8 mouse cellular contexts compared by ENCODE assay signal in genomic region chr13:13415120-13416006, GRCm38 (mm10). TPM values are rescaled to one million over a fixed set of nuclear protein-coding genes. Genes with fewer than 3 reads are reported as not detected.
DNase-seq lines count a peak whose midpoint lies in the region; ATAC-seq and TF ChIP-seq lines count a peak whose summit lies in the region.
"Not testable (repeated sequence)": the region's sequence is repeated elsewhere in the genome, so short reads cannot be mapped to it uniquely, and the experiment has no call there.

No protein-coding gene starts in this region.

- H3K4me2 ChIP-seq in embryonic facial prominence, embryonic 15.5 days (replicated peaks), result peak overlapping the region; percentile 24; the same call in 1 of the 2 replicates
- H3K4me2 ChIP-seq in heart, embryonic 16.5 days (ENCODE audit: low read depth, low read length), result peak overlapping the region; percentile 54
- H3K4me2 ChIP-seq in kidney, embryonic 15.5 days, result peak overlapping the region; percentile 37
- not testable (repeated sequence) for H3K4me2 ChIP-seq in limb, embryonic 11.5 days (ENCODE audit: low read depth, severe bottlenecking)

- H3K9ac ChIP-seq in embryonic facial prominence, embryonic 15.5 days; heart, embryonic 16.5 days (ENCODE audit: low read length); kidney, embryonic 15.5 days; limb, embryonic 11.5 days (ENCODE audit: low read length): not testable (repeated sequence)

- not testable (repeated sequence) for H3K9me3 ChIP-seq in embryonic facial prominence, embryonic 15.5 days (replicated peaks); heart, embryonic 16.5 days (replicated peaks; ENCODE audit: control insufficient read depth, low read length); kidney, embryonic 15.5 days (replicated peaks); limb, embryonic 11.5 days (ENCODE audit: control insufficient read depth, low read length)

- TF ChIP-seq POLR2A in brain, embryonic 14.5 days (IDR thresholded peaks at IDR 0.05; ENCODE audit: borderline replicate concordance, extremely low read depth, insufficient read depth, insufficient read length, poor library complexity, severe bottlenecking), result not testable (repeated sequence)

- not testable (repeated sequence) for H3K36me3 ChIP-seq in embryonic facial prominence, embryonic 15.5 days; heart, embryonic 16.5 days (ENCODE audit: control insufficient read depth, insufficient read depth); kidney, embryonic 15.5 days; limb, embryonic 11.5 days (ENCODE audit: control insufficient read depth, insufficient read depth, low read length)

- peak; percentile 45; the same call in 1 of the 2 replicates for TF ChIP-seq CTCF in brain, embryonic 14.5 days (IDR thresholded peaks at IDR 0.05; ENCODE audit: borderline replicate concordance, extremely low read depth, insufficient read depth, insufficient read length)

- DNase-seq in B cell, adult 2 months, result peak; percentile 74 to 75
- DNase-seq in brain, embryonic 14.5 days (ENCODE audit: low read depth), result peak; percentile 66
- peak; percentile 69 for DNase-seq in limb, embryonic 11.5 days (ENCODE audit: low spot score)
- DNase-seq in mesoderm, embryonic 11.5 days (ENCODE audit: low read depth, low spot score), result peak; percentile 53
- DNase-seq in right cerebral cortex, postnatal 25 days, result peak; percentile 49

- not testable (repeated sequence) for H3K4me3 ChIP-seq in embryonic facial prominence, embryonic 15.5 days (replicated peaks); limb, embryonic 11.5 days (ENCODE audit: low read depth, low read length)
- 0 out of 2 replicates have a peak overlapping the region, but pooled peaks have one; percentile 22 for H3K4me3 ChIP-seq in heart, embryonic 16.5 days (ENCODE audit: low read length)
- 0 out of 2 replicates have a peak overlapping the region, but pooled peaks have one; percentile 12 for H3K4me3 ChIP-seq in kidney, embryonic 15.5 days (replicated peaks)

- ATAC-seq in embryonic facial prominence, embryonic 15.5 days (ENCODE audit: insufficient number of reproducible peaks, low FRiP score, low TSS enrichment, low read depth); heart, embryonic 16.5 days (replicated peaks; ENCODE audit: extremely low read depth, insufficient read depth, low FRiP score): not testable (repeated sequence)
- ATAC-seq in kidney, embryonic 15.5 days (replicated peaks; ENCODE audit: low FRiP score), result peak; percentile 79
- ATAC-seq in limb, embryonic 11.5 days (ENCODE audit: insufficient number of reproducible peaks, low FRiP score, low TSS enrichment, low read depth), result peak; percentile 75

- WGBS in embryonic facial prominence, embryonic 15.5 days, result 31% methylated on average over 23 of the region's 23 CpGs
- WGBS in heart, embryonic 16.5 days, result 32% methylated on average over 23 of the region's 23 CpGs
- WGBS in kidney, embryonic 15.5 days, result 38% methylated on average over 23 of the region's 23 CpGs
- WGBS in limb, embryonic 11.5 days, result 34% methylated on average over 23 of the region's 23 CpGs

- not testable (repeated sequence) for H3K4me1 ChIP-seq in embryonic facial prominence, embryonic 15.5 days; heart, embryonic 16.5 days (ENCODE audit: control insufficient read depth, insufficient read depth, low read length); kidney, embryonic 15.5 days; limb, embryonic 11.5 days (ENCODE audit: control insufficient read depth, insufficient read depth, low read length)

- not testable (repeated sequence) for H3K27ac ChIP-seq in embryonic facial prominence, embryonic 15.5 days (replicated peaks); heart, embryonic 16.5 days (ENCODE audit: low read length); kidney, embryonic 15.5 days; limb, embryonic 11.5 days (replicated peaks; ENCODE audit: low read depth, low read length)

- H3K27me3 ChIP-seq in embryonic facial prominence, embryonic 15.5 days; heart, embryonic 16.5 days (ENCODE audit: control insufficient read depth, insufficient read depth, low read length); kidney, embryonic 15.5 days; limb, embryonic 11.5 days (ENCODE audit: control insufficient read depth, insufficient read depth, low read length): not testable (repeated sequence)

RNA-seq across cellular contexts. Expression of gene Gpr137b, which starts 21.5 kb away (rescaled TPM):
- polyA plus RNA-seq in brain, embryonic 14.5 days (2012; rRNA removed), result 29.8 and 30.7 TPM in 2 replicates
- polyA plus RNA-seq in embryonic facial prominence, embryonic 15.5 days (2015; fragmentation: Nextera tagmentation; extraction: Ambion mirVana), result 12.7 and 14.2 TPM in 2 replicates
- 20.4 and 21.4 TPM in 2 replicates for polyA plus RNA-seq in heart, embryonic 16.5 days (2015; fragmentation: Nextera tagmentation; extraction: Ambion mirVana)
- polyA plus RNA-seq in kidney, embryonic 15.5 days (2015; fragmentation: Nextera tagmentation; extraction: Ambion mirVana), result 17.4 and 22.4 TPM in 2 replicates
- polyA plus RNA-seq in limb, embryonic 11.5 days (2014; fragmentation: Nextera tagmentation; extraction: Ambion mirVana), result 18.3 and 19.6 TPM in 2 replicates

RNA-seq across cellular contexts. Expression of gene Nid1, which starts 22.0 kb away (rescaled TPM):
- polyA plus RNA-seq in brain, embryonic 14.5 days (2012; rRNA removed), result 33.8 and 73.2 TPM in 2 replicates
- polyA plus RNA-seq in embryonic facial prominence, embryonic 15.5 days (2015; fragmentation: Nextera tagmentation; extraction: Ambion mirVana), result 90.2 and 92.0 TPM in 2 replicates
- 91.9 and 96.2 TPM in 2 replicates for polyA plus RNA-seq in heart, embryonic 16.5 days (2015; fragmentation: Nextera tagmentation; extraction: Ambion mirVana)
- polyA plus RNA-seq in kidney, embryonic 15.5 days (2015; fragmentation: Nextera tagmentation; extraction: Ambion mirVana), result 87.0 and 104 TPM in 2 replicates
- polyA plus RNA-seq in limb, embryonic 11.5 days (2014; fragmentation: Nextera tagmentation; extraction: Ambion mirVana), result 28.3 and 32.2 TPM in 2 replicates
